Mouse (Mus musculus) testis, adult 10 weeks (tissue): Measurements from ENCODE around the gene Olfr891. TPM values are rescaled to one million over a fixed set of nuclear protein-coding genes. Genes with fewer than 3 reads are reported as not detected.

Experiments used
- polyA plus RNA-seq: library from polyadenylated mRNA; stranded (reverse); fragments of 350-450 nt; fragmentation: Illumina TruSeq; extraction: RNeasy Lipid Tissue Mini Kit (QIAGEN cat#74804); gene quantifications from one replicate; pipeline ENCODE4 v1.2.3, GENCODE M21; 2014; ENCODE audit warnings: low read depth, low replicate concordance

Olfr891 gene
- not detected for polyA plus RNA-seq

GRCm38 (mm10) chr9:38180721-38181120, at the start of gene Olfr891:
Gene Olfr891 (minus strand): TSS chr9:38180821.

DNA sequence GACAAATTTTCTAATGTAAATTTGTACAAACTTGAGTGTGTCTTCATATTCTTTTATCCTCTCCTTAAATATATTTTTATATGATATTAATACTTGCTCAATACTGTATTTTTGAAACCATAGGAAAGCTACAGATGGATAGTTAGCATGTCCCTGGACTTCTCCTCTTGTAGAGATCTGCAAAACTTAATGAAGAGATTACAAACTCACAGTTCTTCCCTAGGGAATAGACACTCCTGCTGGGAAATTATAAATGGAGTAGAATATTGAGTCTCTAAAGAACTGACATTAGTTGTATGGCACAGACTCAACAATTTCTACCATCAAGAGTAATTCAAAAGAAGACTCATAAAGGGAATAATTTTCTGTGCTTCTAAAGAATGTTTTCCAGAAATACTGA, 37.1 kb upstream of the Olfr891 start, which contains the start of gene Olfr894:
TSS of gene Olfr894 (plus strand) at position 301 of the 400 bp plus-strand sequence.

GRCm38 (mm10) chr9:38208065-38208464, 27.4 kb upstream of the Olfr891 start, which contains the start of gene Olfr893:
Gene Olfr893 (plus strand): TSS chr9:38208365.

DNA sequence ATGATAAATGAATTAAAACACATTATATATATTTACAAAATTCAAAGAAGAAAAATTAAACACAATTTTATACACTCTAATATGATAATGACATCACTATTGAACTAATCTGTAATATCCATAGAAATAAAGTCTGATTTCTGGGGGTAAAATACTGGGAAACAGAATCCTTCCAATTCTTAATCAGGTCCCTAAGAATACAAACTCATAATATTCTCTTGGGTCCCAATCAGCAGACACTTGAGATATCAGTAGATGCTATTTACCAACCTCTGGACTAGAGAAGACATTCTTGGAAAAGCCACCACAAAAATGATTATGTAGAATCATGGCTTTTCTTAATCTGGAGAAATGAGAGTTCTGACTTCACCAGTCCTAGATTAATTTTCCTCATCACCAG, 38.4 kb downstream of the Olfr891 start, which contains the start of gene Olfr890:
TSS of gene Olfr890 (plus strand) at position 301 of the 400 bp plus-strand sequence.

Other genes starting within 250 kb of the Olfr891 start
- gene Olfr881, start 189.0 kb downstream of the Olfr891 start, polyA plus RNA-seq = not detected
- gene Olfr883, start 155.0 kb downstream of the Olfr891 start, polyA plus RNA-seq = not detected
- not detected for gene Olfr884, start 134.3 kb downstream of the Olfr891 start, polyA plus RNA-seq
- gene Olfr885, start 119.5 kb downstream of the Olfr891 start, polyA plus RNA-seq = not detected
- 0.03 TPM for gene Olfr887, start 96.7 kb downstream of the Olfr891 start, polyA plus RNA-seq
- gene Olfr888, start 72.7 kb downstream of the Olfr891 start, polyA plus RNA-seq = not detected
- gene Olfr889, start 65.6 kb downstream of the Olfr891 start, polyA plus RNA-seq = not detected
- not detected for gene Olfr890, start 38.3 kb downstream of the Olfr891 start, polyA plus RNA-seq
- gene Olfr893, start 27.5 kb upstream of the Olfr891 start, polyA plus RNA-seq = not detected
- gene Olfr894, start 37.2 kb upstream of the Olfr891 start, polyA plus RNA-seq = not detected
- gene Olfr143, start 72.0 kb upstream of the Olfr891 start, polyA plus RNA-seq = not detected
- not detected for gene Olfr895, start 87.0 kb upstream of the Olfr891 start, polyA plus RNA-seq
- gene Olfr896-ps1, start 110.3 kb upstream of the Olfr891 start, polyA plus RNA-seq = 1.8 TPM
- 0.80 TPM for gene Olfr25, start 148.2 kb upstream of the Olfr891 start, polyA plus RNA-seq
- gene Olfr898, start 167.6 kb upstream of the Olfr891 start, polyA plus RNA-seq = 0.17 TPM
- not detected for gene Olfr250, start 186.1 kb upstream of the Olfr891 start, polyA plus RNA-seq
- not detected for gene Olfr251, start 196.3 kb upstream of the Olfr891 start, polyA plus RNA-seq
- not detected for gene Olfr147, start 220.9 kb upstream of the Olfr891 start, polyA plus RNA-seq
- not detected for gene Olfr901, start 248.6 kb upstream of the Olfr891 start, polyA plus RNA-seq